Mouse (Mus musculus): ENCODE data around the gene Abhd18. TPM values are rescaled to one million over a fixed set of nuclear protein-coding genes. Genes with fewer than 3 reads are reported as not detected.

Gene Abhd18
- total RNA-seq, 1 experiment from 2014 or later: 4.1 TPM

- peak; percentile 96 for ATAC-seq (replicated peaks; ENCODE audit: insufficient number of reproducible peaks, low FRiP score, low TSS enrichment, poor library complexity, severe bottlenecking)
Measured at GRCm38 (mm10) chr3:40949170-40949902, 102.6 kb downstream of the Abhd18 start, which contains the start of gene Larp1b. Gene Larp1b (plus strand): TSS chr3:40949828.

- no peak for ATAC-seq (replicated peaks; ENCODE audit: insufficient number of reproducible peaks, low FRiP score, low TSS enrichment, poor library complexity, severe bottlenecking)
Measured at GRCm38 (mm10) chr3:40949903-40950600, 103.3 kb downstream of the Abhd18 start.

- peak; percentile 9; the same call in 1 of the 2 replicates for ATAC-seq (replicated peaks; ENCODE audit: insufficient number of reproducible peaks, low FRiP score, low TSS enrichment, poor library complexity, severe bottlenecking)
Measured at GRCm38 (mm10) chr3:40950601-40951201, 103.9 kb downstream of the Abhd18 start.

GRCm38 (mm10) chr3:40951365-40951764 is 104.6 kb downstream of the Abhd18 start:
- no peak for ATAC-seq (replicated peaks; ENCODE audit: insufficient number of reproducible peaks, low FRiP score, low TSS enrichment, poor library complexity, severe bottlenecking)

GRCm38 (mm10) chr3:40952606-40953005 is 105.8 kb downstream of the Abhd18 start:
- ATAC-seq (replicated peaks; ENCODE audit: insufficient number of reproducible peaks, low FRiP score, low TSS enrichment, poor library complexity, severe bottlenecking): no peak

- ATAC-seq (replicated peaks; ENCODE audit: insufficient number of reproducible peaks, low FRiP score, low TSS enrichment, poor library complexity, severe bottlenecking): no peak
Measured at GRCm38 (mm10) chr3:40954792-40955191, 108.0 kb downstream of the Abhd18 start.

GRCm38 (mm10) chr3:40958831-40959230 is 112.1 kb downstream of the Abhd18 start:
- ATAC-seq (replicated peaks; ENCODE audit: insufficient number of reproducible peaks, low FRiP score, low TSS enrichment, poor library complexity, severe bottlenecking): no peak

GRCm38 (mm10) chr3:40980758-40981157 is 134.0 kb downstream of the Abhd18 start:
- ATAC-seq (replicated peaks; ENCODE audit: insufficient number of reproducible peaks, low FRiP score, low TSS enrichment, poor library complexity, severe bottlenecking): no peak

- ATAC-seq (replicated peaks; ENCODE audit: insufficient number of reproducible peaks, low FRiP score, low TSS enrichment, poor library complexity, severe bottlenecking): no peak
Measured at GRCm38 (mm10) chr3:40987539-40987938, 140.8 kb downstream of the Abhd18 start.

Other genes with a start within 250 kb of the Abhd18 start
- not detected in 3 replicates for gene Slc25a31, start 138.1 kb upstream of the Abhd18 start, total RNA-seq (2017)
- gene Hspa4l, start 102.5 kb upstream of the Abhd18 start, total RNA-seq (2017): 18.0 to 43.6 TPM (median 18.3 TPM) in 3 replicates
- 17.6 to 34.8 TPM (median 18.3 TPM) in 3 replicates for gene Plk4, start 47.0 kb upstream of the Abhd18 start, total RNA-seq (2017)
- 2.6 to 10.7 TPM (median 8.4 TPM) in 3 replicates for gene Mfsd8, start 84 bp upstream of the Abhd18 start, total RNA-seq (2017)
- gene 1700034I23Rik, start 55.6 kb downstream of the Abhd18 start, total RNA-seq (2017): not detected in 3 replicates
- gene Larp1b, start 102.9 kb downstream of the Abhd18 start, total RNA-seq (2017): 22.7 to 32.9 TPM (median 28.8 TPM) in 3 replicates
- gene Pgrmc2, start 236.1 kb downstream of the Abhd18 start, total RNA-seq (2017): 7.5 to 16.1 TPM (median 11.4 TPM) in 3 replicates

Measured in monocyte, adult 5-6 weeks (primary cell).